Mouse (Mus musculus) forebrain, embryonic 16.5 days (tissue): ENCODE results near the gene Mmp24. TPM values are rescaled to one million over a fixed set of nuclear protein-coding genes. Genes with fewer than 3 reads are reported as not detected.
"Not testable (repeated sequence)": the region's sequence is repeated elsewhere in the genome, so short reads cannot be mapped to it uniquely, and the experiment has no call there.

ENCODE experiments used
- ATAC-seq: fragments of 200-750 bp; cut with Nextera tagmentation; 2 replicates; pipeline ENCODE4 v1.8.0; 2017; ENCODE audit warnings: mild to moderate bottlenecking, moderate library complexity
- H3K27ac ChIP-seq: fragments of 300-500 bp; sonication (generic); 2 replicates; pipeline ENCODE4 v1.5.1; 2014; ENCODE audit warnings: low read length, control low read depth
- H3K27me3 ChIP-seq: fragments of 300-500 bp; sonication (generic); replicated peaks from 2 replicates; pipeline ENCODE4 v1.6.1; 2014; ENCODE audit warnings: low read length; ENCODE audit not compliant: control insufficient read depth, insufficient read depth
- H3K36me3 ChIP-seq: fragments of 300-500 bp; sonication (generic); 2 replicates; pipeline ENCODE4 v1.6.1; 2014; ENCODE audit not compliant: control insufficient read depth, insufficient read depth
- H3K4me1 ChIP-seq: fragments of 300-500 bp; sonication (generic); replicated peaks from 2 replicates; pipeline ENCODE4 v1.6.1; 2014; ENCODE audit warnings: low read length; ENCODE audit not compliant: control insufficient read depth, insufficient read depth
- H3K4me2 ChIP-seq: fragments of 300-500 bp; sonication (generic); 2 replicates; pipeline ENCODE4 v1.6.1; 2014; ENCODE audit warnings: mild to moderate bottlenecking, low read length, control low read depth
- H3K4me3 ChIP-seq: fragments of 300-500 bp; sonication (generic); replicated peaks from 2 replicates; pipeline ENCODE4 v1.5.1; 2014; ENCODE audit warnings: mild to moderate bottlenecking, low read length, control low read depth
- H3K9ac ChIP-seq: fragments of 300-500 bp; sonication (generic); replicated peaks from 2 replicates; pipeline ENCODE4 v1.6.1; 2014; ENCODE audit warnings: low read depth, low read length, control low read depth
- H3K9me3 ChIP-seq: fragments of 300-500 bp; sonication (generic); 2 replicates; pipeline ENCODE4 v1.6.1; 2016; ENCODE audit warnings: low read length; ENCODE audit not compliant: control insufficient read depth
- WGBS: fragments of 180-500 bp; shearing (Covaris S2); extraction: QIAGEN DNeasy Blood & Tissue Kit; methylation state at CpG from one replicate; pipeline ENCODE4 v1.1.7; 2014; 5-methylcytosine and 5-hydroxymethylcytosine counted together
- polyA plus RNA-seq: library from polyadenylated mRNA; unstranded; fragments of >200 nt; fragmentation: Nextera tagmentation; extraction: Ambion mirVana; gene quantifications from 2 replicates; pipeline ENCODE4 v1.2.1, GENCODE M21; 2015

Gene Mmp24
- polyA plus RNA-seq, 1 experiment from 2014 or later = 13.9 TPM

DNA sequence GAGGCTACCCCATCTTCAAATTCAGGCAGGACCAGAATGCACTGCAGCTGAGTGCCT lies 44.1 kb downstream of the Mmp24 start, which contains the start of gene BC029722:
Gene BC029722 (minus strand): TSS at position 35 of the 57 bp plus-strand sequence.
- no peak for ATAC-seq
- peak within 1 kb of the TSS; percentile 65 for H3K4me3 ChIP-seq
- peaks cover 4% of the 10 kb centered on the region; the same call in 1 of the 2 replicates for H3K36me3 ChIP-seq
- H3K9me3 ChIP-seq = no peaks in the 10 kb centered on the region
- no peaks in the 10 kb centered on the region for H3K27me3 ChIP-seq
- H3K4me2 ChIP-seq = peak within 1 kb of the TSS; percentile 92
- H3K4me1 ChIP-seq = peaks cover 19% of the 10 kb centered on the region
- H3K27ac ChIP-seq = peak within 1 kb of the TSS; percentile 80
- peak within 1 kb of the TSS; percentile 85 for H3K9ac ChIP-seq

DNA sequence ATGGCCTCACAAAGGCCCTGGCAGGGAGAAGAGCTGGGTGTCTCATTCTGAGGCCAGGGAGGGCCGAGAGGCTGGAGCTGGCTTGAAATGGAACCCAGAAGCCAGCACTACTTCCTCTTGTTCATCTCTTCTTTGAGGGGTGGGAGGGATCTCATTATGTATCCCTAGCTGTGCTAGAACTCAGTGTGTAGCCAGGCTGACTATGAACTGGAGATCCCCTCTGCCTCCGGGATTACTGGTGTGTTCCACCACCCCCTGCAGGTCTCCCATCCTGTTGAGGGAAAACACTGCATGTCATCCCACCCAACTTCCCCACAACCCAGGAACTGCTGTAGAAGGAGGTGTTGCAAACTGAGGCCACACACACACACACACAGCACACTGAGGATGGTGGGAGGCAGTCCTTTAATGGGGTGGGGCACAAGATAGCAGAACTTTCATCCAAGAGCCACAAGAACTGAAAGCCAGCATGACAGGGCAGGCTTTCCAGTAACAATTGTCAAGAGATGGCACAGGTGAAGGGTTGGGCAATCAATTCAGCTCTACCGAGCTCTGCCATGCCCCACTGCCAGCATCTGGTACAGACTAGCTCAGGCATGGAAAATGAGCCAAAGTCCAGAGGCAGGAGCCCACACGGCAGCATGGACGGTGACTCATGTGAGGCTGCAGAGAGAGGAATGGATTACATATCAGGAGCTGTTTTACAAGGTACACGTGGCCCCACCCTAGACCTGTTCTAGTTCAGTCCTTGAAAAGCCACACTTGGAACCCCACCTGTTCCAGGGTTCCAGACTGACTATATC lies 44.5 kb downstream of the Mmp24 start:
- Histone ChIP-seq H3K4me1 (peaks cover 19% of the 10 kb centered on the region), H3K4me2 (peak overlapping the region; percentile 92), H3K27me3 (no peaks in the 10 kb centered on the region), H3K9me3 (no peaks in the 10 kb centered on the region), H3K9ac (peak overlapping the region; percentile 85), H3K27ac (peak overlapping the region; percentile 80), H3K36me3 (peaks cover 4% of the 10 kb centered on the region; the same call in 1 of the 2 replicates), H3K4me3 (peak overlapping the region; percentile 65)
- no peak; the same call in 1 of the 2 replicates for ATAC-seq
- WGBS = 64% methylated on average over 6 of the region's 6 CpGs

DNA sequence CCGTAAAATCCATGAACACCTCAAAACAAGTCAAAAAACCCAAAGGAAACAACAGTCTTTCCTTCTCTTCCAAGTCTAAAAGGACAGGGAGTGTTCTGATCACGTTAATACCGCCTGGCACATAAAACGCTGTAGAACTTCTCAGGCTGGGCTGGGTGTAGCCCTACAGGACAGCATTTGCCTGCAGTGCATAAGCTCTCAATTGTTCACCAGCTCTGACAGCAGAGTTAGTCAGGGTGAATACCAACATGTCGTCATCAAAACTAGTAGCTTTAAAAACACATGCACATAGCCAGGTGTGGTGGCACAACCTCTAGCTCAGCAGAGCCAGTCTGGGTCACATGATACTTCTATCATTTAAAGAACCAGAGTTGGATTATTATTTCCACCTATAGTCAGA lies 45.6 kb downstream of the Mmp24 start:
- H3K27ac ChIP-seq = no peak overlapping the region
- ATAC-seq = no peak
- no peak overlapping the region for H3K9ac ChIP-seq
- no peaks in the 10 kb centered on the region for H3K27me3 ChIP-seq
- no peak overlapping the region for H3K4me3 ChIP-seq
- no peaks in the 10 kb centered on the region for H3K9me3 ChIP-seq
- 91% methylated on average over 5 of the region's 5 CpGs for WGBS
- H3K4me2 ChIP-seq = no peak overlapping the region
- H3K4me1 ChIP-seq = peaks cover 26% of the 10 kb centered on the region
- peaks cover 4% of the 10 kb centered on the region; the same call in 1 of the 2 replicates for H3K36me3 ChIP-seq

DNA sequence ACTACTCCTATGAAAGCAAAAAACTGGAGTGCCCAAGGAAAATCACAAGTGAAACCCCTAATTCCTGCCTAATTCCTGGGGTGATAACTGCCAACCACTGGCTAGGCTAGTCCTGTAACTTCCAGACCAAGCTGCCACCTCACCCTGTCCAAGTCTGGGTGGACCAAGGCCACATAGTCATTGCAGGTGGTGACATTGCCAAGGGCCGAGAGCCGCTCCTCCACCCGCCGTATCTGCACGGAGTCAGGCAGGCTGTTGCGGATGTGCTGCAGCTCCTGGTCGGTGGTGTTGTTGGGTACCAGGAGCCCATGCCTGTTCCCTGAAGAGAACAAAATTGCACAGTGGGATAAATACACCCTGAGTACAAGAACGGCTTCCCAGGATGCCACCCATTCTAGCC lies 48.6 kb downstream of the Mmp24 start:
- no peak overlapping the region for H3K9ac ChIP-seq
- ATAC-seq = no peak
- H3K4me3 ChIP-seq = no peak overlapping the region
- 94% methylated on average over 8 of the region's 8 CpGs for WGBS
- H3K9me3 ChIP-seq = no peaks in the 10 kb centered on the region
- no peak overlapping the region for H3K4me2 ChIP-seq
- peaks cover 30% of the 10 kb centered on the region for H3K4me1 ChIP-seq
- H3K27ac ChIP-seq = no peak overlapping the region
- peaks cover 4% of the 10 kb centered on the region; the same call in 1 of the 2 replicates for H3K36me3 ChIP-seq
- H3K27me3 ChIP-seq = no peaks in the 10 kb centered on the region

DNA sequence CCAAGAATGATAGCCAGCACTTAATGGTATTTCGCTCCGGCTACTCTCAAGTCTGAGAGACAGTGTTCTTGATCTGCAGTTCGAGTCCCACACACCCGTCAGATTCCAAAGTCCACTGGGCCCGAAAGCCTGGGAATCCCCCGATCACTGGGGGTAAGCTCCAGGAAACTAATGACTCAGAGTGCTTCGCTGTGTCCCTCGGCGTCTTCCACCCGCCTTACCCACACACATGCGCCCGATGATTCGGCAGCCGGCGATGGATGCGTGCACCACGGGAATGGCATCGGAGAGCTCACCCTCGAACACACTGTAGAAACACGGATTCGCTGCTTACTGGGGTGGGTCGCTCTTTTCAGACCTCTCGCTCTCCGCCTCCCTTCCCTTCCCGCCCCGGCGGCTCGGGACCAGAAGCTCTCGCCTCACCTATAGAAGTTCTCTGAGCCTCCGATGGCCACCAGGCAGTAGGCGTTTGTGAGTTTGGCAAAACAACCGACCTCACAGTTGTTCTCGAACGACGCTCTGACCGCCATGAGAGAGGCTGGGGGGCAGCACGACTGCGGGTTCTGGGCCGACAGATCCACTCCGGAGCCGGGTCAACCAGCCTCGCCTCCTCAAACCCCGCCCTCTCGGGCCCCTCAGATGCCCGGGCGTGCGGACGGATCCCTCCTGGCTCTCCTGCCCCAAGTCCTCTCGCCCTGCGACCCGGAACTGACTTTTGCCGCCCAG lies 50.9 kb downstream of the Mmp24 start:
- peaks cover 23% of the 10 kb centered on the region for H3K4me1 ChIP-seq
- H3K27me3 ChIP-seq = no peaks in the 10 kb centered on the region
- H3K9me3 ChIP-seq = no peaks in the 10 kb centered on the region
- 3% methylated on average over 52 of the region's 52 CpGs for WGBS
- H3K9ac ChIP-seq = peak overlapping the region; percentile 70
- H3K4me2 ChIP-seq = peak overlapping the region; percentile 89
- peaks cover 4% of the 10 kb centered on the region; the same call in 1 of the 2 replicates for H3K36me3 ChIP-seq
- ATAC-seq = peak; percentile 11
- peak overlapping the region; percentile 92 for H3K4me3 ChIP-seq
- peak overlapping the region; percentile 83; the same call in 1 of the 2 replicates for H3K27ac ChIP-seq

DNA sequence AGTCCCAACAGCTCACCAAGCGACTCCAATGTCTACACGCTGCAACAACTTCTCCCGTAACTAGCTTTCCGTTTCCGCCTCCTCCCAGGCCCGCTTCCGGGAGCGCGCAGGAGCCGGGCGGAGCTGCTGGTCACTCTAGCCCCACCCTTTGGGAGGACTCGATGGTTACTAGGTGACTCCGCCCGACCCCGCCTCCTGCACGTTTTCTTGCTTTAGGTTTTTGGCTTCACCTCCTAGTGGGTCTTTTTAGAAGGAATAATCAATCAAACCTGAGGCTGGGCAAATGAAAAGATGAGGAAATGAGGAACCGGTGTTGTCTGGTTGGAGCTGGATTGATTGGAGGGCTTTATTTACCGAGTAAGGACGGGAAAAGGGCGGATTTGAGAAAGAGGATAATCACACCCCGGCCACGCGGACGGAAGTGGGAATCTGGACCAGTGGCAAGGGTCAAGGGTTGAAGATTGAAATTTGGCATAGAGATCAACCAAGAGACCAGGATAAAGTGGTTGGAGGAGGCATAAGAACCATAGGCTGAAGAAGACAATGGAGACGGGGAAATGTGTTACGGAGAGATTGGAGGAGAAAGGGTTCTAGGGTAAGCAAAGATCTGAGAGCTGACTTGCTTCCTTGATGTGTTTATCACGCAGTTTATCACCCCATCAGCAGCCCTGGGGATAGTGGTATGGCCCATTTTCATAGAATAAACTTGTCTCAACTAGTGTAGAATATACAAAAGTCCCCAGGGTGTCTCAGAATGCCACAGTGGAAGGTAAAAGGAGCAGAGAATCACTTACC lies 51.7 kb downstream of the Mmp24 start, which contains the start of gene Eif6:
Gene Eif6 (minus strand): TSS at position 296 of the 795 bp plus-strand sequence.
- Histone ChIP-seq H3K36me3 (peaks cover 4% of the 10 kb centered on the region; the same call in 1 of the 2 replicates), H3K27ac (peak within 1 kb of the TSS; percentile 83), H3K4me3 (peak within 1 kb of the TSS; percentile 92), H3K27me3 (no peaks in the 10 kb centered on the region), H3K4me1 (peaks cover 23% of the 10 kb centered on the region), H3K9ac (peak within 1 kb of the TSS; percentile 70), H3K9me3 (no peaks in the 10 kb centered on the region), H3K4me2 (peak within 1 kb of the TSS; percentile 89)
- 3% methylated on average over 27 of the region's 27 CpGs for WGBS
- peak; percentile 97 for ATAC-seq

DNA sequence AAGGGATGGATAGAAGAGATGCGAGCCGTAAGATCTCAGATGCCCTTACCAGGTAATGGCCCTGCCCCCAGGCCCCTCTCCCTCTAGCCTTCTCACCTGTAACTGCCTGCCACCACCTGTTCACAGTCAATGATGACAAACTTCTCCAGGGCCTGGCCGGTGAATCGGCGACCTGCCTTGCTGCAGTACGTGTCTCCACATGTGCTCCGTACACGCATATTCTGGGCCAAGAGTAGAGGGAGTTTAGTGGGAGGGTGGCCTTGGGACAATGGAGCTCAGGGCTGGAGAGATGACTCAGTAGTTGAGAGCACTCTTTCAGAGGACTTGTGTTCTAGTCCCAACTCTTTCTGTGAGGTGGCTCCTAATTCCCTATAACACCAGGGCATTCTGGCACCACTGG lies 55.7 kb downstream of the Mmp24 start:
- Histone ChIP-seq H3K9me3 (no peaks in the 10 kb centered on the region), H3K9ac (no peak overlapping the region), H3K27ac (no peak overlapping the region), H3K36me3 (no peaks in the 10 kb centered on the region), H3K4me1 (peaks cover 15% of the 10 kb centered on the region), H3K27me3 (no peaks in the 10 kb centered on the region), H3K4me2 (no peak overlapping the region), H3K4me3 (no peak overlapping the region)
- WGBS = 93% methylated on average over 8 of the region's 8 CpGs
- ATAC-seq = no peak

DNA sequence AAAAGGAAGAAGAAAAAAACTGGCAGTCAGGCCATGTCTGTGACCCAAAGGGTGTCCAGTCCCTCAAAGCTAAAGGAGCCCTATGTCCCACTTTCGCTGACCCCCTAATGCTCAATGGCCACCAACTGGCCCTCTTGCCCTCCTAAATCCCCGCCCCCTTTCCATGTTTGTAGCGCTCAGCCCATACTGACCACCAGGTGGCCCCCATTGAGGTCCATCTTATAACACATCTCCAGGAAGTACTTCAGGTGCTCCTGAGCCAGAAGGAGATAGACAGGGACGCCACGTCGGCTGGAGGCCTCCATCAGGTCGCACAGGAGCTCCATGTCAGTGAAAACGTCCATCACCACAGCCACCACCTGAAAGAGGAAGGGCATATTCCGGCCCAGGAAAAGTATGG lies 56.2 kb downstream of the Mmp24 start:
- no peak for ATAC-seq
- no peak overlapping the region for H3K9ac ChIP-seq
- WGBS = 58% methylated on average over 9 of the region's 9 CpGs

DNA sequence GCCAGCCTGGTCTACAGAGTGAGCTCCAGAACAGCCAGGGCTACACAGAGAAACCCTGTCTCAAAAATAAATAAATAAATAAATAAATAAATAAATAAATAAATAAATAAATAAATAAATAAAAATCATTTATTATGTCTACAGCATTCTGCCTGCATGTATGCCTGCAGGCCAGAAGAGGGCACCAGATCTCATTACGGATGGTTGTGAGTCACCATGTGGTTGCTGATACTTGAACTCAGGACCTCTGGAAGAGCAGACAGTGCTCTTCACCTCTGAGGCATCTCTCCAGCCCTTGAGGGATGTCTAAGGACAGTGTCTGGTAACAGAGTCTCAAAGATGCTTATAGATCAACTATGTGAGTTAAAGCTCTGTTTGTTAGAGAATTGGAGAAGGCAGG lies 56.9 kb downstream of the Mmp24 start:
- H3K4me2 ChIP-seq, H3K27ac ChIP-seq, H3K4me3 ChIP-seq, H3K9ac ChIP-seq, H3K36me3 ChIP-seq, H3K27me3 ChIP-seq, H3K9me3 ChIP-seq, ATAC-seq: not testable (repeated sequence)
- WGBS = 73% methylated on average over 1 of the region's 1 CpGs
- peaks cover 11% of the 10 kb centered on the region for H3K4me1 ChIP-seq

More for the DNA sequence above, 56.2 kb downstream of the Mmp24 start:
- H3K4me1 ChIP-seq = peaks cover 13% of the 10 kb centered on the region
- no peaks in the 10 kb centered on the region for H3K27me3 ChIP-seq
- H3K36me3 ChIP-seq = no peaks in the 10 kb centered on the region
- no peaks in the 10 kb centered on the region for H3K9me3 ChIP-seq
- H3K27ac ChIP-seq = no peak overlapping the region
- H3K4me3 ChIP-seq = no peak overlapping the region
- no peak overlapping the region for H3K4me2 ChIP-seq
